Mouse (Mus musculus): ENCODE measurements around the gene Vmn1r90.
"Not testable (repeated sequence)": the region's sequence is repeated elsewhere in the genome, so short reads cannot be mapped to it uniquely, and the experiment has no call there.

The Vmn1r90 gene

DNA sequence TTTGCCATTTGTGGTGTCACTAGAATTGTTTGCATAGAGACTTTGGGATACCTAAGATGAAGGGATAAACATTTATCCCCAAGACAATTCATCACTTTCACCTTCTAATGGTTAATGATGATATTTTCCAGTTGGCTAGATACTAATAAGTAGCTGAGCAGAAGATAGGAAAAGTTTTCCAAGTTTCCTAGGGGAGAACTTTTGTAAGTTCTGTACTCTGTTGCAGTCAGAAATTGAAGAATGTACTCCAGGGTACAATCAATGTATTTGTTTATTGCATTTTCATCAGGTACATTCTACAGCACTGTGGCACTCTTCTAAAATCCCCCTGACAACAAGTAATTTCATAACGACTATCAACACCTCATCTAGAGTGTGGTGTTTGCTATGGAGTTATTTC is at the start of gene Vmn1r90:
Gene Vmn1r90 (minus strand): TSS at position 101 of the 400 bp plus-strand sequence.
- ATAC-seq (ENCODE audit: low TSS enrichment): no peak

DNA sequence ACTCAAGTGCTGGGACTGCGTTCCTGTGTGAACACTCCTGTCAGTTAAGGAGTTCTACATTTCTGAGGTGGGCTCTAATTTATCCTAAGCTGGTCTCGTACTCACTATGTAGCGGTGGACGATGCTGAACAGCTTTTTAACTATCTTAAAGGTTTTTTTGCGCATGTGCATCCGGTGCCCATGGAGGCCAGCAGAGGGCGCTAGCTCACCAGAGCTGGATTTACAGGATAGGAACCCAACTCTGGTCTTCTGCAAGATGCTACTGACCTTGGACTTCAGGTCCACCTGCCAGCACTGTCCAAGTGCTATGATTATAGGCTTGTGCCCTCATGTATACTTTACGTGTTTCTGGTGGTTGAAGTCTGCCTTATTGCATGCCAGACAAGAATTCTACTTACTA is 29.7 kb upstream of the Vmn1r90 start:
- ATAC-seq (ENCODE audit: low TSS enrichment): not testable (repeated sequence)

- ATAC-seq (ENCODE audit: low TSS enrichment): no peak
Observed at GRCm38 (mm10) chr7:14552284-14552683, 11.0 kb downstream of the Vmn1r90 start.

GRCm38 (mm10) chr7:14525280-14525679 is 38.0 kb downstream of the Vmn1r90 start:
- no peak for ATAC-seq (ENCODE audit: low TSS enrichment)

- ATAC-seq (ENCODE audit: low TSS enrichment): no peak
Observed at GRCm38 (mm10) chr7:14522636-14523035, 40.7 kb downstream of the Vmn1r90 start.

DNA sequence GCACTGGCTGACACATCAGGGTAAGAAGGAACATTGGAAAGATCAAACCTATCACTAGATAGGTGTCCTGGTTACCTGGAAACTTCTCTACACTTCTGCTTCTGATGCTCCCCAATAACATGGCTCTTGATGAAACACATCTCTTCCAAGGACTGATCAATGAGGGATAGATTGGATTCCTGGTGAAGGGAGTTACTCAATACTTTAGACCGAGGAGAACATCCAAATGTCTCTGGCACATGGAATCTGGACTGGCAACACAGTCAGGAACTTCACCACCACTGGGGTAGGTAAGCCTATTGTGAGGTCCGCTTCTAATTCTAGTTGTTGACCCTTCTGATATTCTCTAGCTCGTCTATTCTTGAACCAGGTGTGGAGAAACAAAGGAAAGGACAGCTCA is 45.0 kb downstream of the Vmn1r90 start:
- ATAC-seq (ENCODE audit: low TSS enrichment): no peak
